Mouse (Mus musculus): ENCODE measurements around the gene Diras2. TPM values are rescaled to one million over a fixed set of nuclear protein-coding genes. Genes with fewer than 3 reads are reported as not detected.

Gene Diras2
- polyA plus RNA-seq, 1 experiment from 2014 or later, result 0.22 TPM

DNA sequence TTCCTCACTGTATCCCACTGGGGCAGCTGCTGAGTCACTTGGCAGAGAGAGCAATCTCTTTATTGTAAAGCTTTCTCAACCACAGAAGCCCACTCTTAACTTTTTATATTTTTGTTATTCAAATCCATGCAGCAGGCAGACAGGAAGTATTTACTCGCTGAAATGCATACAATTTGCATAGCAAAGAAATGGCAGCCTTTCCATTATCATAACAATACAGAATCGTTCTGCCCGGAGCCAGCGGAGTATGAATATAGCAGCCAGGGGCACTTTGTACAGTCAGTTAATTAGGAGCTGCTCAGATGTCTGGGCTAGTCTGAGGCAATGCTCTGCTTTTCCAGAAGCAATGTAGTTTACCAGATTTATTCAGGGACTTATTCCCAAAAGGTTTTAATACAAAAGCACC lies 31.1 kb upstream of the Diras2 start:
- ATAC-seq (replicated peaks; ENCODE audit: insufficient number of reproducible peaks, low FRiP score, low TSS enrichment, low read depth), result no peak
- H3K9me3 ChIP-seq (replicated peaks; ENCODE audit: control insufficient read depth, low read length), result no peaks in the 10 kb centered on the region
- no peak overlapping the region for H3K4me3 ChIP-seq (ENCODE audit: low read depth, low read length)
- DNase-seq (ENCODE audit: low spot score), result peak; percentile 9
- no peak overlapping the region for H3K27ac ChIP-seq (replicated peaks; ENCODE audit: low read depth, low read length)
- no peaks in the 10 kb centered on the region for H3K36me3 ChIP-seq (replicated peaks; ENCODE audit: control insufficient read depth, insufficient read depth, low read depth, low read length)
- H3K9ac ChIP-seq (replicated peaks; ENCODE audit: low read length), result no peak overlapping the region
- 38% methylated on average over 4 of the region's 4 CpGs for WGBS
- H3K27me3 ChIP-seq (ENCODE audit: control insufficient read depth, insufficient read depth, low read length), result no peaks in the 10 kb centered on the region
- no peaks in the 10 kb centered on the region for H3K4me1 ChIP-seq (ENCODE audit: control insufficient read depth, insufficient read depth, low read length)
- H3K4me2 ChIP-seq (ENCODE audit: low read depth, low read length), result no peak overlapping the region

DNA sequence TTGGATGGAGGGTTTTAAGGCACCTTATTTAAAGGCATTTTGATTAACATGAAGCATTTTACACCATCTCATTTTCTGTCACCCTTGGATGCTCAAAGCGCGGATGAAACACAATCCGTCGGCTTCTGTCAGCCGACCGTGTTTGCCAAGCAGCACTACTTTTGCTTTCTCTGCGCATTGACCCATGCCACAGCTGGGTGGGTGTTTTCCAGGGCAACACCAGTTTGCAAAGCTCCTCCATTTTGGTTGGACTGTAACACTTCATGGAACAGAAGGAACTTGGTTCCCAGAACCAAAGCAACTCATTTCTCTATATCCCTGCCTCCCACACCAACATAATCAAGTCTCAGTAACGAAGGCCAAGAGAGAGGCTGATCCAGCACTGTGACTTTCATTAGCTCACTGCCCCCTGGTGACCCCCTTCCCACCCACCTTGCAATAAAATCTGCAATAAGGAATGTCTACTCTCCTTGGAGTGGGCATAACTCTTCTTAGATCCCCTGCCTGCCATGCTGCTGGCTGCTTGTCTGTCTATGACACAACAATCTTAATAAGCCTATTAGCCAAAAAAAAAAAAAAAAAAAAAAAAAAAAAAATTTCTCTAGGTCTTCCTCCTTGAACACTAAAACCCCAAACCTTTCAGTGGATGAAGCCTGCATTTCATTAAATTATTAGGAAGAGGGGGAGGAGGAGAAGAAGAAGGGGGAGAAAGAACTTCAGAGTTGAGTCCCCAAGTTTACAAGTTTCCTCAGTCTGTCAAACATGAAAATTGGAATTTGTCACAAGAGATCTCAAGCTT lies 30.5 kb upstream of the Diras2 start:
- Histone ChIP-seq H3K4me2 (ENCODE audit: low read depth, low read length) (no peak overlapping the region), H3K27me3 (ENCODE audit: control insufficient read depth, insufficient read depth, low read length) (no peaks in the 10 kb centered on the region), H3K27ac (replicated peaks; ENCODE audit: low read depth, low read length) (no peak overlapping the region), H3K4me1 (ENCODE audit: control insufficient read depth, insufficient read depth, low read length) (no peaks in the 10 kb centered on the region), H3K4me3 (ENCODE audit: low read depth, low read length) (no peak overlapping the region), H3K9ac (replicated peaks; ENCODE audit: low read length) (no peak overlapping the region), H3K9me3 (replicated peaks; ENCODE audit: control insufficient read depth, low read length) (no peaks in the 10 kb centered on the region), H3K36me3 (replicated peaks; ENCODE audit: control insufficient read depth, insufficient read depth, low read depth, low read length) (no peaks in the 10 kb centered on the region)
- no peak for DNase-seq (ENCODE audit: low spot score)
- 86% methylated on average over 8 of the region's 8 CpGs for WGBS
- no peak for ATAC-seq (replicated peaks; ENCODE audit: insufficient number of reproducible peaks, low FRiP score, low TSS enrichment, low read depth)

DNA sequence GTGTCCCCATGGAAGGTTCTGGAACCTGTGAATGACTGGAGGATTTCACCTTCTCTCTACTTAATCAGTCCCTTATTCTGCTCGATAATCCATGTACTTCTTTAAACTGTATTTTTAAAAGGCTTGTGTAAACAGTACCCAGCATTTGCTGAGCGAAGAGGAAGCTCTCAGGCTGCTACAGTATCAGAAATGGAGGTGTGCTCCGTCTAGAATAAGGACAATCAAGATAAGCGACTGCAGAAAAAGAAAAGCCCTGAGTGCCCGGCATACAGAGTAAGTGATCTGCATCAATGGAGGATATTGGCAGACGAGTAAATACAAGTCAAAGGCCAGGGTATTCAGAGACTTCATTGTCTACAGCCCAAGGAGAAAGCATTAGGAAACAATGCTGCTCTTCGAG lies 26.3 kb upstream of the Diras2 start:
- Histone ChIP-seq H3K4me2 (ENCODE audit: low read depth, low read length) (no peak overlapping the region), H3K27ac (replicated peaks; ENCODE audit: low read depth, low read length) (no peak overlapping the region), H3K9me3 (replicated peaks; ENCODE audit: control insufficient read depth, low read length) (no peaks in the 10 kb centered on the region), H3K4me1 (ENCODE audit: control insufficient read depth, insufficient read depth, low read length) (no peaks in the 10 kb centered on the region), H3K4me3 (ENCODE audit: low read depth, low read length) (no peak overlapping the region), H3K36me3 (replicated peaks; ENCODE audit: control insufficient read depth, insufficient read depth, low read depth, low read length) (no peaks in the 10 kb centered on the region), H3K9ac (replicated peaks; ENCODE audit: low read length) (no peak overlapping the region), H3K27me3 (ENCODE audit: control insufficient read depth, insufficient read depth, low read length) (no peaks in the 10 kb centered on the region)
- ATAC-seq (replicated peaks; ENCODE audit: insufficient number of reproducible peaks, low FRiP score, low TSS enrichment, low read depth), result no peak
- 74% methylated on average over 7 of the region's 7 CpGs for WGBS
- no peak for DNase-seq (ENCODE audit: low spot score)

GRCm38 (mm10) chr13:52554722-52555121 lies 23.6 kb upstream of the Diras2 start:
- Histone ChIP-seq H3K27me3 (ENCODE audit: control insufficient read depth, insufficient read depth, low read length) (no peaks in the 10 kb centered on the region), H3K4me2 (ENCODE audit: low read depth, low read length) (no peak overlapping the region), H3K27ac (replicated peaks; ENCODE audit: low read depth, low read length) (no peak overlapping the region), H3K4me3 (ENCODE audit: low read depth, low read length) (no peak overlapping the region), H3K9me3 (replicated peaks; ENCODE audit: control insufficient read depth, low read length) (no peaks in the 10 kb centered on the region), H3K9ac (replicated peaks; ENCODE audit: low read length) (no peak overlapping the region), H3K36me3 (replicated peaks; ENCODE audit: control insufficient read depth, insufficient read depth, low read depth, low read length) (no peaks in the 10 kb centered on the region), H3K4me1 (ENCODE audit: control insufficient read depth, insufficient read depth, low read length) (no peaks in the 10 kb centered on the region)
- WGBS, result 86% methylated on average over 9 of the region's 9 CpGs
- DNase-seq (ENCODE audit: low spot score) (no peak), ATAC-seq (replicated peaks; ENCODE audit: insufficient number of reproducible peaks, low FRiP score, low TSS enrichment, low read depth) (no peak)

DNA sequence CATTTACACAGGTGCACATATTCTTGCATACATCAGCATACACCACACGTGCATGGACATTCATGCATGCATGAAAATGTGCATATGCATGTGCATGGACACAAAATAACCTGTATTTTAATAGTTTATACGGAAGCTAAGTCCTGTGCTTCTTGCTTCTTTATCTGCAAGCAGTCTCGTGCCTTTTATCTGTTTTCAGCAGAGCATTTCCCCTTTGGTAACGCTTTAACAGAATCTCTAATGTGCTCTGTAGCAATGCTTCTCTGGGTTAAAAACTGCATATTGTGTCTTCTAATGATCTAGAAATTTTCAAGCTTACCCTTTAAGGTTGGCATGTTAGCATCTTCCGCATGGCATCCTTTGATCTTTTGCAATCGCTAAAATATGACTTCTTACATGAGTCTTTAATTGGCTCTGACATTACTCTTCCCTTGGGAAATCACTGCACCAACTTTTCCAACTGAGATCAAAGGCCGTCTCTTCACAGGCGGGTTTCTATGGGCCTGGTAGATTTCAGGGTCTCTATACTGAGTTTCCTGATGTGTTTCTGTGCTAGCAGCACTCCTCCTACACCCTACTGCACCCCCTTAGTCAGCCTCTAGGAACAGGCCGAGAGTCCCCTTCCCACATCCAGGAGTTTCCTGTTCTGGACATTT lies 21.9 kb upstream of the Diras2 start:
- Histone ChIP-seq H3K9ac (replicated peaks; ENCODE audit: low read length) (no peak overlapping the region), H3K4me1 (ENCODE audit: control insufficient read depth, insufficient read depth, low read length) (no peaks in the 10 kb centered on the region), H3K27ac (replicated peaks; ENCODE audit: low read depth, low read length) (no peak overlapping the region), H3K27me3 (ENCODE audit: control insufficient read depth, insufficient read depth, low read length) (no peaks in the 10 kb centered on the region), H3K4me3 (ENCODE audit: low read depth, low read length) (no peak overlapping the region), H3K9me3 (replicated peaks; ENCODE audit: control insufficient read depth, low read length) (no peaks in the 10 kb centered on the region), H3K36me3 (replicated peaks; ENCODE audit: control insufficient read depth, insufficient read depth, low read depth, low read length) (no peaks in the 10 kb centered on the region), H3K4me2 (ENCODE audit: low read depth, low read length) (no peak overlapping the region)
- ATAC-seq (replicated peaks; ENCODE audit: insufficient number of reproducible peaks, low FRiP score, low TSS enrichment, low read depth) (no peak), DNase-seq (ENCODE audit: low spot score) (peak; percentile 32)
- WGBS, result 62% methylated on average over 9 of the region's 9 CpGs

GRCm38 (mm10) chr13:52551275-52551674 lies 20.2 kb upstream of the Diras2 start:
- Histone ChIP-seq H3K4me1 (ENCODE audit: control insufficient read depth, insufficient read depth, low read length) (no peaks in the 10 kb centered on the region), H3K4me3 (ENCODE audit: low read depth, low read length) (no peak overlapping the region), H3K27me3 (ENCODE audit: control insufficient read depth, insufficient read depth, low read length) (no peaks in the 10 kb centered on the region), H3K36me3 (replicated peaks; ENCODE audit: control insufficient read depth, insufficient read depth, low read depth, low read length) (no peaks in the 10 kb centered on the region), H3K9me3 (replicated peaks; ENCODE audit: control insufficient read depth, low read length) (no peaks in the 10 kb centered on the region), H3K9ac (replicated peaks; ENCODE audit: low read length) (no peak overlapping the region), H3K4me2 (ENCODE audit: low read depth, low read length) (no peak overlapping the region), H3K27ac (replicated peaks; ENCODE audit: low read depth, low read length) (no peak overlapping the region)
- ATAC-seq (replicated peaks; ENCODE audit: insufficient number of reproducible peaks, low FRiP score, low TSS enrichment, low read depth) (no peak), DNase-seq (ENCODE audit: low spot score) (no peak)
- WGBS, result 83% methylated on average over 9 of the region's 9 CpGs

DNA sequence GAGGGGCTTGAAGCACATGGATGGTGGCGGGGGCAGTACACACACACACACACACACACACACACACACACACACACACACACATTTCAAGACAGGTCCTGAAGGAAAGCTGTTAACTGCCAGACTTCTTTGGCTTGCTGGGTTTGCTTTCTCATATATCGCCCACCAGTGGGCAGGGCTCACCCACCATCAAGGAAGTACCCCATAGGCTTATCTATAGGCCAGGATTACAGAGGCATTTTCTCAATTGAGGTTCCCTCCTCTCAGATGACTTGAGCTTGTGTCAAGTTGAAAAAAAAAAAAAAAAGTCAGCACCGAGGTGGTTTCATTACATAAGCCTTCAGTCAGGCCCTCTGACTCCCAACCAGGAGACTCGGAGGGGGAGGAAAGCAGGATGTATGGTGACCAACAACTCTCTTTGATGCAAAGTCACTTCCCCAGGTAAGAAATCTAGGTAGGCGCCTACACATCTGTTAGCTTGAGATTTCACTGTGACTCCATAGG lies 19.7 kb upstream of the Diras2 start:
- no peaks in the 10 kb centered on the region for H3K36me3 ChIP-seq (replicated peaks; ENCODE audit: control insufficient read depth, insufficient read depth, low read depth, low read length)
- 70% methylated on average over 5 of the region's 5 CpGs for WGBS
- H3K27me3 ChIP-seq (ENCODE audit: control insufficient read depth, insufficient read depth, low read length), result no peaks in the 10 kb centered on the region
- no peak overlapping the region for H3K9ac ChIP-seq (replicated peaks; ENCODE audit: low read length)
- H3K27ac ChIP-seq (replicated peaks; ENCODE audit: low read depth, low read length), result no peak overlapping the region
- DNase-seq (ENCODE audit: low spot score) (no peak), ATAC-seq (replicated peaks; ENCODE audit: insufficient number of reproducible peaks, low FRiP score, low TSS enrichment, low read depth) (no peak)
- no peaks in the 10 kb centered on the region for H3K9me3 ChIP-seq (replicated peaks; ENCODE audit: control insufficient read depth, low read length)
- H3K4me1 ChIP-seq (ENCODE audit: control insufficient read depth, insufficient read depth, low read length), result no peaks in the 10 kb centered on the region
- H3K4me2 ChIP-seq (ENCODE audit: low read depth, low read length), result no peak overlapping the region
- no peak overlapping the region for H3K4me3 ChIP-seq (ENCODE audit: low read depth, low read length)

- WGBS, result 85% methylated on average over 6 of the region's 6 CpGs
- no peak for DNase-seq (ENCODE audit: low spot score)
Measured at GRCm38 (mm10) chr13:52546288-52546687, 15.2 kb upstream of the Diras2 start.

More at GRCm38 (mm10) chr13:52546288-52546687, 15.2 kb upstream of the Diras2 start:
- Histone ChIP-seq H3K27ac (replicated peaks; ENCODE audit: low read depth, low read length) (no peak overlapping the region), H3K9me3 (replicated peaks; ENCODE audit: control insufficient read depth, low read length) (no peaks in the 10 kb centered on the region), H3K4me2 (ENCODE audit: low read depth, low read length) (no peak overlapping the region), H3K4me1 (ENCODE audit: control insufficient read depth, insufficient read depth, low read length) (no peaks in the 10 kb centered on the region), H3K36me3 (replicated peaks; ENCODE audit: control insufficient read depth, insufficient read depth, low read depth, low read length) (no peaks in the 10 kb centered on the region), H3K9ac (replicated peaks; ENCODE audit: low read length) (no peak overlapping the region), H3K4me3 (ENCODE audit: low read depth, low read length) (no peak overlapping the region), H3K27me3 (ENCODE audit: control insufficient read depth, insufficient read depth, low read length) (no peaks in the 10 kb centered on the region)
- ATAC-seq (replicated peaks; ENCODE audit: insufficient number of reproducible peaks, low FRiP score, low TSS enrichment, low read depth), result no peak

Data from embryonic facial prominence, embryonic 11.5 days (tissue).